Mouse (Mus musculus) cerebellum, postnatal 25 days (tissue): ENCODE results near the gene Ints6l.

ENCODE experiments used
- DNase-seq, 2 experiments: peaks; one replicate each; pipeline ENCODE4 v3.0.0; 2021; ENCODE audit warnings: mixed read lengths in 2 of 2

The Ints6l gene

GRCm38 (mm10) chrX:56531266-56531665 is 76.6 kb downstream of the Ints6l start:
- peak; percentile 60 to 81 for DNase-seq

GRCm38 (mm10) chrX:56537162-56537561 is 82.5 kb downstream of the Ints6l start:
- peak; percentile 6 to 42 for DNase-seq

GRCm38 (mm10) chrX:56549506-56549905 is 94.8 kb downstream of the Ints6l start, which contains the start of gene Gm648:
Gene Gm648, minus strand, starts transcription at chrX:56549606.
- DNase-seq = no peak

GRCm38 (mm10) chrX:56553584-56553983 is 98.9 kb downstream of the Ints6l start:
- DNase-seq = no peak
